Mouse (Mus musculus) heart, embryonic 14.5 days (tissue): ENCODE measurements at regions not wholly inside any gene's neighbourhood (a gene's known extent, or its start where the extent isn't known, plus 50 kb on each side); places are given as distances from the start of the nearest gene placed in this dataset.

Experiments used
- ATAC-seq: fragments of 200-750 bp; cut with Nextera tagmentation; 2 replicates; pipeline ENCODE4 v1.8.0; 2017; ENCODE audit warnings: low read depth, moderate TSS enrichment; ENCODE audit not compliant: insufficient number of reproducible peaks, insufficient read depth, low FRiP score
- H3K27ac ChIP-seq, 2 experiments: fragments of 200-500 bp in 1 of 2; fragments of 300-500 bp in 1 of 2; sonication (generic) in 1 of 2; replicated peaks in 1 of 2; 2 replicates each; pipeline ENCODE4 v1.5.1; 2012 to 2014; ENCODE audit warnings: low read depth in 2 of 2, low read length in 2 of 2, control low read depth in 1 of 2, mild to moderate bottlenecking in 1 of 2, mixed read lengths in 1 of 2; ENCODE audit not compliant: control insufficient read depth in 1 of 2, insufficient read depth in 1 of 2
- H3K27me3 ChIP-seq: fragments of 300-500 bp; sonication (generic); 2 replicates; pipeline ENCODE4 v1.6.1; 2014; ENCODE audit warnings: mild to moderate bottlenecking, low read length, control low read depth; ENCODE audit not compliant: control insufficient read depth, insufficient read depth
- H3K36me3 ChIP-seq: fragments of 300-500 bp; sonication (generic); 2 replicates; pipeline ENCODE4 v1.6.1; 2014; ENCODE audit warnings: mild to moderate bottlenecking, control low read depth, low read length, mixed read lengths; ENCODE audit not compliant: control insufficient read depth, insufficient read depth
- H3K4me1 ChIP-seq, 2 experiments: fragments of 200-500 bp in 1 of 2; fragments of 300-500 bp in 1 of 2; sonication (generic) in 1 of 2; 2 replicates each; pipeline ENCODE4 v1.6.1; 2012 to 2014; ENCODE audit warnings: low read length in 2 of 2, control low read depth in 1 of 2, mixed read lengths in 1 of 2; ENCODE audit not compliant: control insufficient read depth in 2 of 2, insufficient read depth in 2 of 2
- H3K4me2 ChIP-seq: fragments of 300-500 bp; sonication (generic); 2 replicates; pipeline ENCODE4 v1.6.1; 2014; ENCODE audit warnings: mild to moderate bottlenecking, low read length
- H3K4me3 ChIP-seq, 2 experiments: fragments of 200-500 bp in 1 of 2; fragments of 300-500 bp in 1 of 2; sonication (generic) in 1 of 2; 2 replicates each; pipeline ENCODE4 v1.5.1; 2012 to 2014; ENCODE audit warnings: low read length in 2 of 2, mild to moderate bottlenecking in 2 of 2, control low read depth in 1 of 2, low read depth in 1 of 2, moderate library complexity in 1 of 2; ENCODE audit not compliant: control insufficient read depth in 1 of 2, insufficient read depth in 1 of 2
- H3K9ac ChIP-seq: fragments of 300-500 bp; sonication (generic); 2 replicates; pipeline ENCODE4 v1.6.1; 2014; ENCODE audit warnings: mild to moderate bottlenecking, low read length
- H3K9me3 ChIP-seq: fragments of 300-500 bp; sonication (generic); 2 replicates; pipeline ENCODE4 v1.6.1; 2016; ENCODE audit warnings: low read length, control low read depth; ENCODE audit not compliant: control insufficient read depth
- WGBS: fragments of 180-500 bp; shearing (Covaris S2); extraction: QIAGEN DNeasy Blood & Tissue Kit; methylation state at CpG from one replicate; pipeline ENCODE4 v1.1.7; 2014; 5-methylcytosine and 5-hydroxymethylcytosine counted together

DNA sequence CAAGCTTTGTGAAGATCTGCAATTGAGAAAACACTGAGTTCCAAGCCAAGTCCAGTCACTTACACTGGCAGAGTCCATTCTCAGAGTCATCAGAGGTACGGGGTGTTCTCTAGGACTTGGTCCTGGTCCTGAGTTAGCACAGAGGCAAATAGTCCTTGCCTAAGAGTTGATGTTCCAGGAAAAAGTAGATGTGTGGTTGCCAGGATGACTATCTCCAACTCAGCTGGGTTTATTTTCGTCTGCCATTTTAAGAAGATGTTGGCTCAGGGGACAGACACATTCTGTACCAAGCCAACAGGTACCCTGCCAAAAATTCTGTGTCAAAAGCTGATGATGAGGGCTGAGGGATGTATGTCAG, 89.6 kb upstream of the Tbl1xr1 start:
- ATAC-seq: no peak
- Histone ChIP-seq H3K9ac (no peak overlapping the region), H3K4me3 (no peak overlapping the region), H3K9me3 (no peaks in the 10 kb centered on the region), H3K36me3 (no peaks in the 10 kb centered on the region), H3K27me3 (no peaks in the 10 kb centered on the region), H3K27ac (no peak overlapping the region), H3K4me1 (peaks cover 0 to 2% of the 10 kb centered on the region in 2 experiments; a peak in 1 of 4 replicates), H3K4me2 (no peak overlapping the region)
- 88% methylated on average over 2 of the region's 2 CpGs for WGBS

- peaks cover 0 to 2% of the 10 kb centered on the region in 2 experiments; a peak in 1 of 4 replicates for H3K4me1 ChIP-seq
- H3K36me3 ChIP-seq: no peaks in the 10 kb centered on the region
- H3K27ac ChIP-seq: no peak overlapping the region
- no peaks in the 10 kb centered on the region for H3K9me3 ChIP-seq
- 84% methylated on average over 5 of the region's 5 CpGs for WGBS
- H3K4me3 ChIP-seq: no peak overlapping the region
- no peak overlapping the region for H3K4me2 ChIP-seq
- no peak for ATAC-seq
- no peak overlapping the region for H3K9ac ChIP-seq
- no peaks in the 10 kb centered on the region for H3K27me3 ChIP-seq
These were observed 88.9 kb upstream of the Tbl1xr1 start for GRCm38 (mm10) chr3:21987455-21988009.

GRCm38 (mm10) chr3:21988010-21988531, 88.4 kb upstream of the Tbl1xr1 start:
- Histone ChIP-seq H3K27me3 (no peaks in the 10 kb centered on the region), H3K4me2 (no peak overlapping the region), H3K4me1 (peaks cover 0 to under 1% of the 10 kb centered on the region in 2 experiments; a peak in 1 of 4 replicates), H3K4me3 (no peak overlapping the region), H3K9ac (no peak overlapping the region), H3K27ac (no peak overlapping the region), H3K36me3 (no peaks in the 10 kb centered on the region), H3K9me3 (no peaks in the 10 kb centered on the region)
- WGBS: 71% methylated on average over 8 of the region's 8 CpGs
- ATAC-seq: no peak

- Histone ChIP-seq H3K4me2 (no peak overlapping the region), H3K27ac (no peak overlapping the region), H3K9me3 (no peaks in the 10 kb centered on the region), H3K4me3 (no peak overlapping the region), H3K27me3 (no peaks in the 10 kb centered on the region), H3K4me1 (no peaks in the 10 kb centered on the region), H3K9ac (no peak overlapping the region), H3K36me3 (no peaks in the 10 kb centered on the region)
- no peak for ATAC-seq
- WGBS: 95% methylated on average over 4 of the region's 4 CpGs
These were observed 85.9 kb upstream of the Tbl1xr1 start for GRCm38 (mm10) chr3:21990526-21990925.

- Histone ChIP-seq H3K36me3 (no peaks in the 10 kb centered on the region), H3K4me2 (no peak overlapping the region), H3K9ac (no peak overlapping the region), H3K27ac (no peak overlapping the region), H3K4me1 (no peaks in the 10 kb centered on the region), H3K4me3 (no peak overlapping the region), H3K27me3 (no peaks in the 10 kb centered on the region), H3K9me3 (no peaks in the 10 kb centered on the region)
- ATAC-seq: no peak
- 76% methylated on average over 9 of the region's 9 CpGs for WGBS
These were observed 84.7 kb upstream of the Tbl1xr1 start for GRCm38 (mm10) chr3:21991681-21992152.

- Histone ChIP-seq H3K4me3 (no peak overlapping the region), H3K27ac (no peak overlapping the region), H3K27me3 (no peaks in the 10 kb centered on the region), H3K36me3 (no peaks in the 10 kb centered on the region), H3K4me2 (no peak overlapping the region), H3K9ac (no peak overlapping the region), H3K9me3 (no peaks in the 10 kb centered on the region), H3K4me1 (no peaks in the 10 kb centered on the region)
- no peak for ATAC-seq
- 93% methylated on average over 5 of the region's 5 CpGs for WGBS
These were observed 84.2 kb upstream of the Tbl1xr1 start for GRCm38 (mm10) chr3:21992203-21992602.

- Histone ChIP-seq H3K4me2 (no peak overlapping the region), H3K9ac (no peak overlapping the region), H3K36me3 (no peaks in the 10 kb centered on the region), H3K27me3 (no peaks in the 10 kb centered on the region), H3K27ac (no peak overlapping the region), H3K4me3 (no peak overlapping the region), H3K9me3 (peaks cover 4% of the 10 kb centered on the region; the same call in 1 of the 2 replicates), H3K4me1 (no peaks in the 10 kb centered on the region)
- ATAC-seq: no peak
- 89% methylated on average over 2 of the region's 2 CpGs for WGBS
These were observed 82.5 kb upstream of the Tbl1xr1 start for GRCm38 (mm10) chr3:21993961-21994360.
